Mouse (Mus musculus) thymus, postnatal 25 days (tissue): ENCODE data around the gene Mapk12.

Experiments used
- DNase-seq: peaks from one replicate; pipeline ENCODE4 v3.0.0; 2022

Gene Mapk12

DNA sequence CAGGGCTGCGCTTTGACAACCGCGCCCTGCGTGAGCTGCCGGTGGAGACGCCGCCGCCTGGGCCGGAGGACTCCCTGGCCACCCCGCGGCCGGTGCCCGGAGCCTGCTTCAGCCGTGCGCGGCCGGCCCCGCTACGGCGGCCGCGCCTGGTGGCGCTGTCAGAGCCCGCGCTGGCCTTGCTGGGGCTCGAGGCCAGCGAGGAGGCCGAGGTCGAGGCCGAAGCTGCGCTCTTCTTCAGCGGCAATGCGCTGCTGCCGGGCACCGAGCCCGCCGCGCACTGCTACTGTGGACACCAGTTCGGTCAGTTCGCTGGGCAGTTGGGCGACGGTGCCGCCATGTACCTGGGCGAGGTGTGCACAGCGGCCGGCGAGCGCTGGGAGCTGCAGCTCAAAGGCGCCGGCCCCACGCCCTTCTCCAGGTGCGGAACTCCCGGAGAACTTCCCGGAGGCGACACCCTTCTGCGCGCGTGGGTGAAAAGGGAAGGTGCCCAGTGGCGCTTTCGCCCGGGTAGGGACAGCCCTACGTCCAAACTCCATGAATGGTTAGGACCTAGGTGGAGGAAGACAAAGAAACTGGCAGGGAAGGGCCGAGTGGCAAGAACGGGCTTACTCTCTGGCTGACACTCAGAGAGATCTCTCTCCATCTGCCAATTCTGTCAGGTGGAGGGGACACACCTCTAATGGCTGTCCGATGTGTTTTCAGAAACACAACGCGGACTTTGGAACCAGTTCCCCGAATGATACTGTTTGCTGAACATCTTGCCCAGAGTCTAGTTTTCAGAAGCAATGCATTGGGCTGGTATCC, 51.1 kb downstream of the Mapk12 start:
- DNase-seq, result peak; percentile 28

DNA sequence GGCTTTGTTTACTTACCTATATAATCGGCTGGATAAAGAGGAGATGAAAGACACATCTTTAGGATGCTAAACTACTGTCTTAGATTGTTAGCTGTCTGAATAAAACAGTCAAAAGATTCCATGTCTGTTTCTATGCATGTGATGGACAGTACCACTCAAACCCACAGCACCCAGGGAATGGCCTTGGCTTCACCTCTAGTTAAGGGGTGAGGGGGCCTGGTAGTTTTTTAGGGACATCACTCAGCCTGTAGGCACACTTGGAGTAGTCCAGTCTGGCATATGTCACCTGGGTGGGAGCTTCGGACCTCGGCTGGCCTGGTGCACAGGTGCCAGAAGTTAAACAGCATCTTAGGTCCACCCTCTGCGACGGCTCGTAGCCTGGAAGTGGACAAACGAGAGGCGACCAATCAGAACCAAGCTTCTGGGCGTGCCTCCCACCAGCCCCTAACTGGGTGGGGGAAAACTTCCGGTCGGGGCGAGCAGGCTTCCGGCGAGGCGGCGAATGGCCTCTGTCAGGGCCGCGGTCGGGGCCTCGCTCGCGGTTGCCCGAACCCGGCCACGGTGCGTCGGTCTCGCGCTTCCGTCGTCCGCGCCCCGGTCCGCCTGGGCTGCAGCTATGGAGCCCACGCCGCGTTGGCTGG, 51.8 kb downstream of the Mapk12 start, which contains the start of gene Selenoo:
Gene Selenoo (plus strand): TSS at position 478 of the 641 bp plus-strand sequence.
- peak; percentile 83 for DNase-seq

DNA sequence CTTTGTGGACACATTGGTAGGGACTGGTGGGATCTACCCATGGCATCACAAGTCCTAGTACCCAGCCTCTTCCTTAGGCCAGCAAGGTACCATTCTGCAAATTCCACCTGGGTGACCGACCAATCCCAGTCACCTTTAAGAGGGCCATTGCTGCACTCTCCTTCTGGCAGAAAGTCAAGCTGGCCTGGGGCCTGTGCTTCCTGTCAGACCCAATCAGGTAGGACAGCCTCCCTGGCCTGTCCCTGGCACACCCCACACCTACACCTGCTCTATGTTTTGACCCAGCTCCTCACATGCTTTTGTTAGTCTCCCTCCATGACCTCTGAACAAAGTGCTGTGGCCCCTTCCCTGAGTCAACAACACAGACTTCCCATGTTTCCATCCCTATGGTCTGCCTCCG, 55.7 kb downstream of the Mapk12 start:
- DNase-seq, result no peak

DNA sequence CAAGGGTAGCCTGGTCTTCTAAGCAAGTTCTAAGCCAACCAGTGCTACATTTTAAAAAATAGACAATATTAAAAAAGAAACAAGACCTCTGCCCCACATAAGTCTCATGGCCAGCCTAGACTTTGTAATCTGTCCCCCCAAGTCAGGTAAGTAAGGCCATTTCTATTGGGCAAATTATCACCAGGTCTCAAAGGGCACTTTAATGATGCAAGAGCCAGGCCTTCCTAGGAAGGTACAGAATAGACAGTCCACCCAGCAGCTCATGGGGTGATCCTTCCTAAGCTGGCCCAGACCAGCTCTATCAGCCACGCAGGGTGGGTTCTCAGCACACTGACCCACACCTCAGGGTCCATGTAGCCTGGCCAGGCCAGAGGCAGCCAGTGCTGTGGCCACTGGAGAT, 56.6 kb downstream of the Mapk12 start:
- no peak for DNase-seq
